Mouse (Mus musculus) heart, postnatal 14 days (tissue): Measurements from ENCODE around the gene Arid5b. TPM values are rescaled to one million over a fixed set of nuclear protein-coding genes. Genes with fewer than 3 reads are reported as not detected.

Experiments
- DNase-seq, 2 experiments: peaks; one replicate each; pipeline ENCODE4 v3.0.0; 2021 to 2022
- intact Hi-C: fragments of 180-260 bp; cut with DNase I; formaldehyde crosslinking; loops from one replicate; pipeline ENCODE4 v1.15.1; 2025
- total RNA-seq, 2 experiments: library from RNA; stranded (reverse); gene quantifications; 2 replicates each; pipeline ENCODE4 v1.2.3; 2021

The Arid5b gene
- total RNA-seq, 2 experiments from 2014 or later = 25.6 to 26.0 TPM

- intact Hi-C loops = no loop called here
- no peak for DNase-seq
These were observed 102.7 kb downstream of the Arid5b start for GRCm38 (mm10) chr10:68175811-68176210.

GRCm38 (mm10) chr10:68173634-68174033 lies 104.9 kb downstream of the Arid5b start:
- intact Hi-C loops = no loop called here
- no peak for DNase-seq

DNA sequence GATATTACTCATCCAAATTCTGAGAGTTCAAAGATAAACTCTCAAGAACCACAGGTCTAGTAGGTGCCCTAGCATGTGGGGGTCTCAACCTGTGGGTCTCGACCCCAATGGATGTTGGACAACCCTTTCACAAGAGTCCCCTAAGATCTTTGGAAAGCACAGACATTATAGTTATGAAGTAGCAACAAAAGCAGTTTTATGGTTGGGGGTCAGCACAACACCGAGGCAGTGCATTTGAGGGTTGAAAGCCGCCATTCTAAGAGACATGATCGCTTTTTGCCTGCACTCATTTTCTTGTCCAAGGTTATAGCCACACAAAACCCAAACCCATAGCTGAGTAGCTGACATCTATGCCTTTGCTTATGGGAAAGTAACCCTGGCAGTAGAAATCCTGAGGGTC lies 105.6 kb downstream of the Arid5b start:
- DNase-seq = no peak
- intact Hi-C loops = no loop called here

GRCm38 (mm10) chr10:68171974-68172373 lies 106.6 kb downstream of the Arid5b start:
- no peak for DNase-seq
- intact Hi-C loops = no loop called here

DNA sequence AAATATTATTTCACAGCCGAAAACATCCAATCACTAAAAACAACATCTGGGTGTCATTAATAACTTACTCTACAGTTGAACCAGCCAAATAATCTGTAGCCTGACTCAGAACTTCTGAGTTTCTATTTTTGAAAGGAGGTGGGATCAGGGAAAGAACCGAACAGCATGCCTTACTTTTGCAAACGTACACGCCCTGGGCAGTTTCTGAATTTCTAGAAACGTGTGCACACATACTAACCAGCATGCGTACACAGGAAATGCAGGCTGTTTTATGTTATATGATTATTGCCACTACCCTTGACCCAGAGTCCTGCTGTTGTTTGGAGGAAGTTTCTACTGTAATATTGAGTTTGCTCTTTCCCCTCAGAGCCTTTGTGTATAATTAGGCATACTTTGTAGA lies 109.9 kb downstream of the Arid5b start:
- DNase-seq = no peak
- intact Hi-C loops = loop anchor here (5.0 kb wide), 2 partner anchors 34 to 114 kb away; no protein-coding TSS in a partner anchor

GRCm38 (mm10) chr10:68168141-68168540 lies 110.4 kb downstream of the Arid5b start:
- DNase-seq = no peak
- intact Hi-C loops = loop anchor here (5.0 kb wide), 2 partner anchors 34 to 114 kb away; no protein-coding TSS in a partner anchor

DNA sequence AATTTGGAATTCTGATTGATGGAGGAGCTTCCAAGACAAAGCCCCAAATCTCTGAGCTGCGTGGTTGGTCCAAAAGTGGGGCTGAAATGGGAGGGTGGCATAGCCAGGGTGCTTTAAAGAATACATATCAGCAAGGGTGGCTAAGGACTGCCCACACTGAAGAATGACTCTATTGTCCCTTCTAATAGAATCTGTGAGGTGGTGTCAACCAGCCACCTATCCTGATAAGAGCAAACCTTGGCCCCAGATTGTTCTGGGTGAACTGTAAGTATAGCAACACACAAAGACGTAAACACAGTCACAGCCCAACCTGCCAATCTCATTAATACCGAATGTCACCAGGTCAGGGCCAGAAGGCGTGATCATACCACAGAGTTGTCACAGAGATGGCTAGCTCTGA lies 111.4 kb downstream of the Arid5b start:
- DNase-seq = no peak
- intact Hi-C loops = loop anchor here (5.0 kb wide), 2 partner anchors 35 to 115 kb away; no protein-coding TSS in a partner anchor

- no peak for DNase-seq
These were observed 111.8 kb downstream of the Arid5b start for GRCm38 (mm10) chr10:68166695-68167086.

DNA sequence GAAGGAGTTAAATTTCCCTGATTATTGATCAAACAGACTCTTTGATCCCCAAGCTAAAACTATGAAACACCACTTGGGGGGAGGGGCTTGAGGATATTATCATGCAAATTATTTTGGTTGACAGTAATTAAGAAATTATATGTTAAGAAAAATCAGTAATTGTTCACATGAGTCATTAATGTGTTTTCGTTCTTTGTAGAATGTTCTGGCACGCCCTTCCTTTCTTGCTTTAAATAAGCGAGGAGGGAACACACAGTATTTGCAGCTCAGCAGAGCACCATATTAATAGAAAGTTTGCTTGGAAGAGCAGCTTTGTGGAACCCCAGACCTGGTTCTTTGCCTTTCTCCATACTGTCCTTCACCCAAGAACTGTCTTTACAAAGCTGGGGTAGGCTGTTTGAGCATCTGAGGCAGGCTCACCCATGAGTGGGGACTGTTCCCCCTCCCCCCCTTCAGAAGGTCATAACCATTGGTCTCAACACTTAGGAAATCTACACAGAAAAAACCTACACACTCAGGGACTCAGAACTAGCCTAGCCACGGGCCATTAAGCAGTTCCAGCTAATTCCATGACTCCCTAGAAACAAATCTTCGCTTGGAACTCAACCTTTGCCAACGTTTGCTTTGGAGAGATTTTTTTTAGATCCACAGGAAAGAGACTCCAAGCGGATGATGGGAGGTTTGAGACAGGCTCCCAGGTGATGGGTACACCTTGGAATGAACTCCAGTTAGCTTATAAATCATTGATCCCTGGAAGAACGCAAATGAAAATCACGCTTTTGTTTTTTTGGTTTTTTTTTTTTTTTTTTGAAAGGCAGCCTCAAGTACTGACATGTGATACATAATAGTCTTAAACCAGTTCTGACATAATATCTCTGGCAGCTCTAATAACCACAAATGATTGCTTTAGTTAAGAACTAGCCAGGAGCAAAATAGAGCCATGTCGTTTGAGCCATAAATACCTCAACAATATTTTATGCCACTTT lies 112.5 kb downstream of the Arid5b start:
- intact Hi-C loops = loop anchor here (5.0 kb wide), 2 partner anchors 36 to 116 kb away; no protein-coding TSS in a partner anchor
- DNase-seq = no peak

More at GRCm38 (mm10) chr10:68166695-68167086, 111.8 kb downstream of the Arid5b start:
- intact Hi-C loops = loop anchor here (5.0 kb wide), 2 partner anchors 36 to 116 kb away; no protein-coding TSS in a partner anchor

- DNase-seq = no peak
- intact Hi-C loops = loop anchor here (5.0 kb wide), 2 partner anchors 37 to 117 kb away; no protein-coding TSS in a partner anchor
These were observed 113.5 kb downstream of the Arid5b start for GRCm38 (mm10) chr10:68164723-68165706.

DNA sequence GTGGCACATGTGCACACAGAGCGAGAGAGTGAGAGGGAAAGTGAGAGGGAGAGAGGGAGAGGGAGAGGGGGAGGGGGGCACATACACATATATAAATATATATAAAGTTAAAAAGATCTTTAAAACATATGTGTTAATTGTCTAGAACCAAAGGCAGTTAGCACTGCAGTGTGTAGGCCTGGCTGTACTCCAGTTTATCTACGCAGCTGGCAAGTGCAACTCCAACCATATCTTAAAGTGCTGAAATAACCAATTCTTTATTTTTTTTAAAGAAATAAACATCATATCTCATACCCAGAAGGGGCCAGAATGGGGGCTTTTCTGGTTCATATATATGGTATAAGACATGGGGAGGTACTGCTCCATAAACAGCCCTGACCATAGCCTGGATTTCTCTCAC lies 114.4 kb downstream of the Arid5b start:
- no peak for DNase-seq
- intact Hi-C loops = no loop called here

DNA sequence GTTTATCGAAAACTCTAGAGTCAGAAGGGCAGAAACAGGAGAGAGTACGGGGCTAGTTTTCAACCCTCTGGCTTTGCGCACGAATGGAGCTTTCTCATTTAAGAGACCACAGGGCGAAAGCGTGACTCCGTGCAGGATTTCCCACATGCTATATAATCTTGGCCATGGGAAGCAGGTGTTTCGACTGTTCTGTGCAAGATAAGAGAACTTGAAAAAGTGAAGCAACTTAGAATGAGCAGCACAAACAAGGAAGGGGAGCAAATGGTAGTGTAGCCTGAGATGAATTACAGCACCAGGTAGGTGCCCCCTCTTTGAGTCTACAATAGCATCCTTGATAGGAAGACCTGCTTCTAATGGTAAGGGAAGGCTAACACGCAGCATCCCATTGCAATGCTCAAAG lies 118.8 kb downstream of the Arid5b start:
- no peak for DNase-seq
- intact Hi-C loops = no loop called here

DNA sequence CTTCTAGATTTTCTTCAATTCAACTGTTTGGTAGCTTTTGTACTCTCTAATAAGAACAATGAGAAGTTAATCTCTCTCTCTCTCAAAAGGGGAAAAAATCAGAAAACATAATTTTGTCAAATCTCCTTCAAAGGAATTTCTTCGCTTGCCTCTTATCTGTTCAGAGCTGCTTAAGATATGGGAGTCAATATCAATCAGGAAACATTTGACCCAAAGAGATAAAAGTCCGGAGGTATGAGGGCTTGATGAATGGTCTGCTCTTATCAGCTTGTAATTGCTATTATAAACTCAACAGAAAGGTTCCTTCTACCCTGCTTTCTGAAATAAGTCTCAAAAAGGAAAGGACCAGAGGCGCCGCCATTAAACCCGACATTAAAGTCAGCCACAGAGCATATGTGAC lies 120.0 kb downstream of the Arid5b start:
- intact Hi-C loops = no loop called here
- DNase-seq = no peak

- intact Hi-C loops = no loop called here
- DNase-seq = no peak
These were observed 121.0 kb downstream of the Arid5b start for GRCm38 (mm10) chr10:68157511-68157910.

DNA sequence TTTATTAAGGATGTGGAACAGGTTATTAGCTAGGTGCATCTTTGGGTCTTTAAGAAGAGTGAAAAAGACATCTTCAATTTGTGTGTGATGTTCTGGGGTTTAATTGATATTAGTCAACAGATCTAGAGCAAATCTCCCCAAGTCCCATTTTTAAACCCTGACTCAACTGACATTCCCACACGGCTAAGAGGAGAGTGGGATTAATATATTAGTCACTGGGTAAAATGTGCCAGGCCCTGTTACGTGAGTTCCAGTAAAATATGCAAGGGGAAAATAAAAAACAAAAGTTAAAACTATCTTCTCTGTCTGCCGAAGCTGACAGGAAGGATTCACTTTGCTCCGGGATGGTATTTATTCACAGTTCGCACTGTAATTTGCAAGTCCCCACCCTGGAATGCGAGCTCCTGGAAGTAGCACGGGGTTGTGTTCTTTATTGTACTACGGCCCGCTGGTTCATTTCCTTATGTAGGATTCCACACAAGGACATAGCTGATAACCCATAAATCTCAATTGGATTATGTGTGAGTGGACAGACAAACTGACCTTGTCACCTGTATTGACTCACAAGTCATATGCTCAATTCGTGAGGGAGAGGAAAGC lies 121.8 kb downstream of the Arid5b start:
- intact Hi-C loops = no loop called here
- no peak for DNase-seq

GRCm38 (mm10) chr10:68156159-68156558 lies 122.4 kb downstream of the Arid5b start:
- no peak for DNase-seq
- intact Hi-C loops = no loop called here

GRCm38 (mm10) chr10:68155431-68156119 lies 123.0 kb downstream of the Arid5b start:
- DNase-seq = no peak
- intact Hi-C loops = no loop called here

DNA sequence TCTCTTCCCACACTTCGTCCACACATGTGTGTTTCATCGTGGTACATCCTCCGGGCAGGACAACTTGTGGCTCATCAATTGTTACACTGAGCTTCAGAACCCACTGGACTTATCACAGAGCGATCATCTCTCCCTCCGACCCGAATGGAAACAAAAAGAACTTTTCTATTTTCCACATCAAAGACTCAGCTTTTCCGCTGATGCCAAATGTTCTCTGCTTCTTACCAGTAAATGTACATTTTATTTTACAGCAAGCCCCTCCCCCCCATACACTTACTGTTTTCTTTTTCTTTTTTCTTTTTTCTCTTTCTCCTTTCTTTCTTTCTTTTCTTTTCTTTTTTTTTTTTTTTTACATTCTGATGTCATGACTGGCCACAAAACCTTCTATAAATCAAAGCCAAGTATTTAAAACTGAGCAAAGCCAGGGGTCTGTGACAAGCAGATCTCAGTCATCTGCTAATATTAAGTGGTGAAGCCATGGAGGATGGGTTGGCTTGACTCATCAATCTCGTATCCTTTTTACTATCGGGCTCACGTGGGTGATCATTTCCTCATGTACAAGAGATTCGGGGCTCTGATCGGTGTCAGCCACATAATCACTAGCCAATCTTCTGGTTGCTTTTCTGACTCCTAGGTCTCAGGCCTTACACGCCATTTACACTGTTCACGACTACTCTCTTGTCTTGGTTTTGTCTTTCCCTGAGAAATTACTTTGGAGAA lies 124.3 kb downstream of the Arid5b start:
- DNase-seq = no peak
- intact Hi-C loops = no loop called here
